ENCODE assay signal across 10 mouse cellular contexts in genomic region chr5:113139064-113139726, GRCm38 (mm10). TPM values are rescaled to one million over a fixed set of nuclear protein-coding genes. Genes with fewer than 3 reads are reported as not detected.
A peak's percentile ranks its signal among the peaks of the same experiment; 100 is the strongest.
DNase-seq lines count a peak whose midpoint lies in the region; ATAC-seq and TF ChIP-seq lines count a peak whose summit lies in the region.
"Had no signal": no experiment of that assay in that cellular context is flagged by ENCODE, and none has a peak within 500 bp of the region (broad histone marks: within the 10 kb centered on the region; RNA-seq: fewer than 3 reads in every experiment).

No protein-coding gene starts in this region.

- intact Hi-C loops in left cerebral cortex, postnatal 36 days (cut with DNase I) = no loop called here

- H3K27me3 ChIP-seq in cerebellum, adult 2 months (ENCODE audit: control insufficient read depth, insufficient read depth, low read length) = no peaks in the 10 kb centered on the region
- H3K27me3 ChIP-seq in lung, embryonic 16.5 days (ENCODE audit: control insufficient read depth, insufficient read depth, low read depth, low read length) = no peaks in the 10 kb centered on the region; the same call in 1 of the 2 replicates
- H3K27me3 ChIP-seq in limb, embryonic 14.5 days (ENCODE audit: control insufficient read depth, insufficient read depth, low read length) = no peaks in the 10 kb centered on the region; the same call in 1 of the 2 replicates
- H3K27me3 ChIP-seq in stomach, embryonic 14.5 days (ENCODE audit: control insufficient read depth, insufficient read depth, low read length) = no peaks in the 10 kb centered on the region

- H3K9me3 ChIP-seq in lung, embryonic 16.5 days (ENCODE audit: control insufficient read depth, low read length) = 0 out of 2 replicates have a peak, but pooled peaks cover 4% of the 10 kb centered on the region
- no peaks in the 10 kb centered on the region for H3K9me3 ChIP-seq in limb, embryonic 14.5 days (ENCODE audit: control insufficient read depth, low read length)
- no peaks in the 10 kb centered on the region; the same call in 1 of the 2 replicates for H3K9me3 ChIP-seq in stomach, embryonic 14.5 days (ENCODE audit: control insufficient read depth, low read depth, low read length)

- 77% methylated on average over 7 of the region's 7 CpGs for WGBS in cerebellum, adult 2 months
- WGBS in lung, embryonic 16.5 days = 44% methylated on average over 7 of the region's 7 CpGs
- WGBS in limb, embryonic 14.5 days = 66% methylated on average over 7 of the region's 7 CpGs
- 48% methylated on average over 7 of the region's 7 CpGs for whole genome bisulfite sequencing in stomach, embryonic 14.5 days

- no peak for TF ChIP-seq CTCF in cerebellum, adult 2 months (IDR thresholded peaks at IDR 0.05; ENCODE audit: borderline replicate concordance, insufficient read depth, low read depth, low read length)

- no peak overlapping the region for H3K27ac ChIP-seq in cerebellum, adult 2 months (ENCODE audit: insufficient read depth, low read length)
- peak overlapping the region; percentile 95 for H3K27ac ChIP-seq in lung, embryonic 16.5 days (ENCODE audit: low read length)
- no peak overlapping the region for H3K27ac ChIP-seq in limb, embryonic 14.5 days (replicated peaks; ENCODE audit: low read depth, low read length)
- H3K27ac ChIP-seq in stomach, embryonic 14.5 days (ENCODE audit: low read length) = peak overlapping the region; percentile 97

- no peaks in the 10 kb centered on the region for H3K36me3 ChIP-seq in lung, embryonic 16.5 days (ENCODE audit: control insufficient read depth, insufficient read depth, low read length)
- H3K36me3 ChIP-seq in limb, embryonic 14.5 days (ENCODE audit: control insufficient read depth, insufficient read depth, low read length) = no peaks in the 10 kb centered on the region
- H3K36me3 ChIP-seq in stomach, embryonic 14.5 days (ENCODE audit: control insufficient read depth, insufficient read depth, low read length) = no peaks in the 10 kb centered on the region

- H3K4me3 ChIP-seq in cerebellum, adult 2 months (replicated peaks; ENCODE audit: insufficient read depth, low read depth, low read length) = peak overlapping the region; percentile 54
- peak overlapping the region; percentile 56 for H3K4me3 ChIP-seq in lung, embryonic 16.5 days (ENCODE audit: low read length)
- peak overlapping the region; percentile 42 for H3K4me3 ChIP-seq in limb, embryonic 14.5 days (replicated peaks; ENCODE audit: low read length)
- peak overlapping the region; percentile 44 for H3K4me3 ChIP-seq in stomach, embryonic 14.5 days (ENCODE audit: low read depth, low read length)

- no peak for TF ChIP-seq POLR2A in cerebellum, adult 2 months (IDR thresholded peaks at IDR 0.05; ENCODE audit: borderline replicate concordance, insufficient read depth, low read length)
- TF ChIP-seq POLR2A in limb, embryonic 14.5 days (IDR thresholded peaks at IDR 0.05; ENCODE audit: borderline replicate concordance, extremely low read depth, insufficient read depth, insufficient read length) = no peak

- DNase-seq in cerebellum, adult 2 months = no peak
- no peak for DNase-seq in lung, postnatal 25 days (ENCODE audit: low spot score)
- DNase-seq in limb, embryonic 14.5 days (ENCODE audit: low spot score) = no peak
- DNase-seq in left cerebral cortex, postnatal 36 days (ENCODE audit: low spot score in 2 of 2) = no peak
- DNase-seq: adrenal gland, adult 8-10 months had no signal

- peak overlapping the region; percentile 90 for H3K4me2 ChIP-seq in lung, embryonic 16.5 days (ENCODE audit: low read depth, low read length)
- H3K4me2 ChIP-seq in limb, embryonic 14.5 days (replicated peaks; ENCODE audit: low read depth, low read length, severe bottlenecking) = peak overlapping the region; percentile 91
- peak overlapping the region; percentile 88 for H3K4me2 ChIP-seq in stomach, embryonic 14.5 days (replicated peaks; ENCODE audit: low read depth, low read length)

- no peak for ATAC-seq in cerebellum, adult (ENCODE audit: insufficient number of reproducible peaks, low FRiP score, low TSS enrichment)
- peak; percentile 11 for ATAC-seq in lung, embryonic 16.5 days (ENCODE audit: low read depth)
- no peak for ATAC-seq in limb, embryonic 14.5 days (ENCODE audit: low FRiP score, low read depth)
- peak; percentile 11; the same call in 1 of the 2 replicates for ATAC-seq in stomach, embryonic 14.5 days (ENCODE audit: insufficient number of reproducible peaks, insufficient read depth, low FRiP score, low read depth)
- ATAC-seq in erythroid progenitor cell, adult 5-6 weeks (replicated peaks; ENCODE audit: low FRiP score, poor library complexity, severe bottlenecking) = no peak

- peaks cover 4% of the 10 kb centered on the region for H3K4me1 ChIP-seq in cerebellum, adult 2 months (ENCODE audit: control insufficient read depth, insufficient read depth, low read length)
- H3K4me1 ChIP-seq in lung, embryonic 16.5 days (replicated peaks; ENCODE audit: control insufficient read depth, insufficient read depth, low read length) = peaks cover 22% of the 10 kb centered on the region
- peaks cover 28% of the 10 kb centered on the region for H3K4me1 ChIP-seq in limb, embryonic 14.5 days (ENCODE audit: control insufficient read depth, insufficient read depth, low read length)
- H3K4me1 ChIP-seq in stomach, embryonic 14.5 days (ENCODE audit: control insufficient read depth, insufficient read depth, low read length) = peaks cover 11% of the 10 kb centered on the region

- H3K9ac ChIP-seq in lung, embryonic 16.5 days (ENCODE audit: low read length) = peak overlapping the region; percentile 75
- peak overlapping the region; percentile 46 for H3K9ac ChIP-seq in limb, embryonic 14.5 days (ENCODE audit: low read depth, low read length, severe bottlenecking)
- peak overlapping the region; percentile 45; the same call in 1 of the 2 replicates for H3K9ac ChIP-seq in stomach, embryonic 14.5 days (replicated peaks; ENCODE audit: low read depth, low read length)

RNA-seq across cellular contexts. Expression of gene Crybb3, which starts 57.8 kb away (rescaled TPM):
- polyA plus RNA-seq in cerebellum, adult 2 months (2012; rRNA removed) = 1.7 and 3.2 TPM in 2 replicates
- 1.0 and 1.4 TPM in 2 replicates for polyA plus RNA-seq in lung, embryonic 16.5 days (2015; fragmentation: Nextera tagmentation; extraction: Ambion mirVana)
- 4.3 and 4.6 TPM in 2 replicates for polyA plus RNA-seq in limb, embryonic 14.5 days (2012; rRNA removed)
- polyA plus RNA-seq in limb, embryonic 14.5 days (2014; fragmentation: Nextera tagmentation; extraction: Ambion mirVana) = 0.67 and 0.72 TPM in 2 replicates
- 1.1 and 2.1 TPM in 2 replicates for polyA plus RNA-seq in stomach, embryonic 14.5 days (2014; fragmentation: Nextera tagmentation; extraction: Ambion mirVana)
- total RNA-seq in erythroid progenitor cell, adult 5-6 weeks (2015; ENCODE audit: low replicate concordance) = not detected in 2 replicates
- total RNA-seq in erythroid progenitor cell, adult 5-6 weeks (2017; ENCODE audit: low replicate concordance) = not detected in 2 replicates
- 1 to 10 TPM; 1.1 to 2.4 TPM for total RNA-seq in left cerebral cortex, postnatal 36 days (2021)
- total RNA-seq: hematopoietic stem cell, adult 5-6 weeks had no signal

Comparison
In these comparisons a context has a peak if more than half of its experiments do, and no peak if none do; other contexts are left out.
1. H3K27ac ChIP-seq: peak in lung, embryonic 16.5 days (single experiment) and stomach, embryonic 14.5 days (single experiment); none in cerebellum, adult 2 months (single experiment) and limb, embryonic 14.5 days (single experiment).
2. ATAC-seq: peak in lung, embryonic 16.5 days (single experiment) and stomach, embryonic 14.5 days (single experiment); none in cerebellum, adult (single experiment), limb, embryonic 14.5 days (single experiment) and erythroid progenitor cell, adult 5-6 weeks (single experiment).
3. Peak in every context shown above with its lines, with median percentiles within 50 percentile points of each other: H3K4me3 ChIP-seq, H3K4me2 ChIP-seq and H3K9ac ChIP-seq.